Mouse (Mus musculus) embryonic facial prominence, embryonic 14.5 days (tissue): ENCODE results near the gene 6820408C15Rik. TPM values are rescaled to one million over a fixed set of nuclear protein-coding genes. Genes with fewer than 3 reads are reported as not detected.

Source experiments
- ATAC-seq: fragments of 200-750 bp; cut with Nextera tagmentation; 2 replicates; pipeline ENCODE4 v1.8.0; 2017; ENCODE audit warnings: low read depth, moderate number of reproducible peaks, moderate TSS enrichment
- DNase-seq: peaks from one replicate; pipeline ENCODE4 v3.0.0-alpha.2; 2015; ENCODE audit warnings: low spot score
- H3K27ac ChIP-seq: fragments of 300-500 bp; sonication (generic); replicated peaks from 2 replicates; pipeline ENCODE4 v1.5.1; 2014; ENCODE audit warnings: low read depth, mild to moderate bottlenecking, low read length, moderate library complexity
- H3K27me3 ChIP-seq: fragments of 300-500 bp; sonication (generic); replicated peaks from 2 replicates; pipeline ENCODE4 v1.6.1; 2014; ENCODE audit warnings: low read length; ENCODE audit not compliant: control insufficient read depth, insufficient read depth
- H3K36me3 ChIP-seq: fragments of 300-500 bp; sonication (generic); 2 replicates; pipeline ENCODE4 v1.6.1; 2014; ENCODE audit warnings: low read length, mixed read lengths; ENCODE audit not compliant: control insufficient read depth, insufficient read depth
- H3K4me1 ChIP-seq: fragments of 300-500 bp; sonication (generic); 2 replicates; pipeline ENCODE4 v1.6.1; 2014; ENCODE audit warnings: antibody characterized with exemption, low read length; ENCODE audit not compliant: control insufficient read depth, insufficient read depth
- H3K4me2 ChIP-seq: fragments of 300-500 bp; sonication (generic); 2 replicates; pipeline ENCODE4 v1.6.1; 2014; ENCODE audit warnings: low read depth, mild to moderate bottlenecking, low read length, moderate library complexity, mixed read lengths
- H3K4me3 ChIP-seq: fragments of 300-500 bp; sonication (generic); 2 replicates; pipeline ENCODE4 v1.5.1; 2014; ENCODE audit warnings: low read depth, mild to moderate bottlenecking, low read length
- H3K9ac ChIP-seq: fragments of 300-500 bp; sonication (generic); 2 replicates; pipeline ENCODE4 v1.6.1; 2014; ENCODE audit warnings: low read depth, mild to moderate bottlenecking, low read length, moderate library complexity, mixed read lengths
- H3K9me3 ChIP-seq: fragments of 300-500 bp; sonication (generic); 2 replicates; pipeline ENCODE4 v1.6.1; 2016; ENCODE audit warnings: low read length; ENCODE audit not compliant: control insufficient read depth
- WGBS: fragments of 180-500 bp; shearing (Covaris S2); extraction: QIAGEN DNeasy Blood & Tissue Kit; methylation state at CpG from one replicate; pipeline ENCODE4 v1.1.7; 2014; 5-methylcytosine and 5-hydroxymethylcytosine counted together
- polyA plus RNA-seq: library from polyadenylated mRNA; unstranded; fragments of >200 nt; fragmentation: Nextera tagmentation; extraction: Ambion mirVana; gene quantifications from 2 replicates; pipeline ENCODE4 v1.2.1, GENCODE M21; 2014

The 6820408C15Rik gene
- polyA plus RNA-seq, 1 experiment from 2014 or later, result 5.1 TPM

DNA sequence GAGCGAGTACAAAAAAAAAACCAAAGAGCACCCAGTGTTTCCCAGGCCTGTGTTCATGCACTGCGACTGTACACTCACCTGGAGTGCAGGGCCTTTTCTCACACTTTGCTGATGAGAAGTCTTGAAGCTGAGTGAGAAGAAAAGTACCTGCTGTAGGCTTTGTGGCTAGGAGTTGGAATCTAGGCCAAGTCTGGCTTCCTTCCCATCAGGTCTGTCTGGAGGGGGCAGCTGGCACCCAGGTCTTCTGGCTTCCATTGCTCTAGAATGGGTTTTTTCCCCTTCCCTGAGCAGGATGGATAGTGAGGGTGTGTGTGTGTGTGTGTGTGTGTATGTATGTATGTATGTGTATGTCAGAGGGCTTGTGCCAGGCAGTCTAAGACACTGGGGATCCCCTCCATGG, 24.4 kb downstream of the 6820408C15Rik start:
- Histone ChIP-seq H3K4me1 (0 out of 2 replicates have a peak, but pooled peaks cover 3% of the 10 kb centered on the region), H3K36me3 (no peaks in the 10 kb centered on the region), H3K9ac (no peak overlapping the region), H3K27me3 (no peaks in the 10 kb centered on the region), H3K4me2 (no peak overlapping the region), H3K27ac (no peak overlapping the region), H3K9me3 (no peaks in the 10 kb centered on the region), H3K4me3 (no peak overlapping the region)
- WGBS, result 81% methylated on average over 2 of the region's 2 CpGs
- ATAC-seq (no peak), DNase-seq (no peak)

DNA sequence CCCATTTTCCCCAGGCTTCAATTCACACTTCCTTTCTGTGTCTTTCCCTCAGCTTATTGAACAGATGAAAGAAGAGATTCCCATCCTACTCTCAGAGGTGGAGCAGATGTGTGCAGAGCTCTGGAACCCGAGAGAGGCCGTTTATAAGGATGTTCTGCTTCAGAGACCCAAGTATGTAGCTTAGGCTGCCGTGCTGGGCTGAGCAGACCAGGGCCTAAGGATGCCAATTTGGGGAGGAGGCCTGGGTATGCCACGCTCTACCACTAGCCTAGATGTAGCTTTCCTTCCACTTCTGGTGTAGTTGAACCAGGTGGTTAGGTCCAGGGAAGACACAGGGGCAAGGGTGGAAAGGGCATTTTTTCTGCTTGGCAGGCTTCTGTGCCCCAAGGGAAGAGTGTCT, 26.9 kb downstream of the 6820408C15Rik start:
- Histone ChIP-seq H3K27me3 (no peaks in the 10 kb centered on the region), H3K27ac (no peak overlapping the region), H3K36me3 (no peaks in the 10 kb centered on the region), H3K9ac (no peak overlapping the region), H3K4me1 (0 out of 2 replicates have a peak, but pooled peaks cover under 1% of the 10 kb centered on the region), H3K9me3 (no peaks in the 10 kb centered on the region), H3K4me2 (no peak overlapping the region), H3K4me3 (no peak overlapping the region)
- ATAC-seq, result no peak
- no peak for DNase-seq
- WGBS, result 70% methylated on average over 4 of the region's 4 CpGs

DNA sequence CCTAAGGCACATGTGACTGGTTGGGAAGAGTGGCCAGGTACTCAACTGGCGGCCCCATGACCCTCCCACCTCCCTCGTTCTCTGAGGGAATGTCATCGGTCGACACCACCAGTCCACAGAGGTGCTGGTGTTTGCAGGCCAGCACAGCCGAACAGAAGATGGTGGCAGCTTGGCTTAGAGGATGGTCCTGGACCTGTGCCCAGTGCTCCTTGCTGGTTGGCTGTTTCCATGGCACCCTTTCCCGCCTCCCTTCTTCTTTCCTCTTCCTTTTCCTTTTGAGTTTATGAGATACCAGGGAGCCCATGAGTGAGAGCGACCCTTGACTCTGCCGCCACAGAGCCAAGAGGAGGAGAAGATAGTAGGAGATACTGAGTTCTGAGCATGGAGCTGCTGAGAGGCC, 27.9 kb downstream of the 6820408C15Rik start:
- ATAC-seq (no peak), DNase-seq (no peak)
- no peaks in the 10 kb centered on the region for H3K36me3 ChIP-seq
- no peak overlapping the region for H3K4me3 ChIP-seq
- no peak overlapping the region for H3K27ac ChIP-seq
- H3K9me3 ChIP-seq, result no peaks in the 10 kb centered on the region
- no peak overlapping the region for H3K9ac ChIP-seq
- H3K4me1 ChIP-seq, result no peaks in the 10 kb centered on the region
- 90% methylated on average over 8 of the region's 8 CpGs for WGBS
- no peak overlapping the region for H3K4me2 ChIP-seq
- H3K27me3 ChIP-seq, result no peaks in the 10 kb centered on the region

DNA sequence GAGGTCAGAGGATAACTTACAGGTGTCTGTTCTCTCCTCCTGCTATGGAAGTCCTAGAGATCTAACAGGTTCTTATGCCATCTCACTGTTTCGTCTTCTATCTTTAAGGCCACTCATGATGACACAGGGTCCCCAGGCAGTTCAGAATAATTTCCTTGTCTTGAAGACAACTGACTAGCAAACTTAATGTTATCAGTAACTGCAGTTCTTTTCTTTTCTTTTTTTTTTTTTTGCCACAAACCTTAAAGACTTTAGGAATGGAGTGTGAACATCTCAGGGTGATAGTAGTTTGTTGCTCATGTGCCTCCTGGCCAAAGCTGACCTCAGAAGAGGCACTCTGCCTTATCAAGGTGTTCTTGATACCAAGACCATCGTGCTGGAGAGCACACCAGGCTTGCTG, 31.3 kb downstream of the 6820408C15Rik start:
- 55% methylated on average over 2 of the region's 2 CpGs for WGBS
- ATAC-seq, result no peak
- no peak overlapping the region for H3K27ac ChIP-seq
- no peaks in the 10 kb centered on the region for H3K9me3 ChIP-seq
- no peak for DNase-seq
- no peak overlapping the region for H3K4me2 ChIP-seq
- no peak overlapping the region for H3K9ac ChIP-seq
- no peaks in the 10 kb centered on the region for H3K36me3 ChIP-seq
- H3K4me1 ChIP-seq, result no peaks in the 10 kb centered on the region
- H3K27me3 ChIP-seq, result no peaks in the 10 kb centered on the region
- no peak overlapping the region for H3K4me3 ChIP-seq

DNA sequence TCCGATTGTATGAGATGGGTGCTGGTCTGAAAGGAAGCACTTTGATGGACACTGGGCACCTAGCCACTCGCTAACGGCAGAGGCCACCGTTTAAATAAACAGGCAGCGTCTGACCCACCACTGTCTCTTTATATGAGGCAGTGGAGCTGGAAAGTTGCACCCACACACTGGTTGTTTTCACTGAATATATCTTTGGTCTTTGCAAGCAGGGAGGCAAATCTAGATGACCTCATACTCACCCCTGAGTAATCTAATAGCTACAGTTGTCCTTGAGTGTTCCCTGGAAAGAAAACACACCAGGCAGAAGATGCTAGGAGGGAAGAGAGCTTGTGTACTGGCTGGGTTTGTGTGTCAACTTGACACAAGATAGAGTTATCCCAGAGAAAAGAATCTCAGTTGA, 32.1 kb downstream of the 6820408C15Rik start:
- no peak overlapping the region for H3K4me2 ChIP-seq
- H3K36me3 ChIP-seq, result no peaks in the 10 kb centered on the region
- DNase-seq (no peak), ATAC-seq (no peak)
- no peak overlapping the region for H3K27ac ChIP-seq
- H3K4me3 ChIP-seq, result no peak overlapping the region
- H3K27me3 ChIP-seq, result no peaks in the 10 kb centered on the region
- no peaks in the 10 kb centered on the region for H3K4me1 ChIP-seq
- WGBS, result 36% methylated on average over 5 of the region's 5 CpGs
- no peaks in the 10 kb centered on the region for H3K9me3 ChIP-seq
- H3K9ac ChIP-seq, result no peak overlapping the region

DNA sequence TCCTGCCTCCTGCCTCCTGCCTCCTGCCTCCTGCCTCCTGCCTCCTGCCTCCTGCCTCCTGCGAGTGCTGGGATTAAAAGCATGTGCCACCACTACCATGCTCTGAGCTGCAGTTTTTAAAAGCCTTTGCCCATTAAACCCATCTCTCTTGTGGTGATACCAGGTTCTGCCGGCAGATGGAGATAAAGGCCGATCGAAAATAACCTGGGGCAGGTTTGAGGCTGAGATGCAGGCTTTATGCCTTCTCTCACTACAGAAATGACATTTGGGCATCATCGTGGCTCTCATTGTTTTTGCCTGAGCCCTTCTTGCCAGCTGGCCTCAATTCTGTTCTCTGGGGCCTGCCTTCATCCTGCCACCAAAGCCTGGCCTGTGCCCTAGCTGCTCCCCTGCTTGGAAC, 34.9 kb downstream of the 6820408C15Rik start:
- peak; percentile 45 for DNase-seq
- Histone ChIP-seq H3K4me1 (no peaks in the 10 kb centered on the region), H3K9me3 (no peaks in the 10 kb centered on the region), H3K4me3 (no peak overlapping the region), H3K4me2 (no peak overlapping the region), H3K36me3 (no peaks in the 10 kb centered on the region), H3K9ac (no peak overlapping the region), H3K27ac (no peak overlapping the region), H3K27me3 (no peaks in the 10 kb centered on the region)
- no peak for ATAC-seq
- 3% methylated on average over 5 of the region's 5 CpGs for WGBS

DNA sequence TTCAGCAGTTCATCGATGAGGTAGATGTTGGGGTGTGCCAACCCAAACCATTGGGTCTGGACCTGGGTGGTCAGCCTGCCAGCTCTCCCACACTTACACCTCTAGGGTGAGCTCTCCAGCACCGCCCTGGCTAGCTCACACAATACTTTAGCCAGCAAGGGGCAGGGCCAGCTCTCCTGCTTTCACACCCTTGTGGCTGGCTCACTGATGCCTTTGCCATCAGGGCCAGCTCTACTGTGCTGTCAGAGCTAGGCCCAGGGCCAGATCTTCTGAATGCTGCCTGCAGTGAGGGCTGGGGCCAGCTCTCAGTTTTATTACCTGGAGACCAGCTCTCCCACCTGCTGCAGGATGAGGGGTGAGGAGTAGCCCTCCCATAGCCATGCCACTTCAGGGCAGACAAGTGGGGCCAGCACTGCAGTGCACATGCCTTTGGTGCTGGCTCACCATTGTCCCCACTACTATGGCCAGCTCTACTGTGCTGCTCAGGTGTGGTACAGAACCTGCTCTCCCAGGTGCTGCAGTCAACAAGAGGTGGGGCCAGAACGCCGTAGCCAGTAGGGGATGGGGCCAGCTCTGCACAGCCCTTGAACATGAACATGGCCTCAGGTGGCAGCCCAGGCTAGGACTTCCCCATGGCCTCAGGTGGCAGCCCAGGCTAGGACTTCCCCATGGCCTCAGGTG, 36.9 kb downstream of the 6820408C15Rik start:
- Histone ChIP-seq H3K9ac (no peak overlapping the region), H3K27me3 (no peaks in the 10 kb centered on the region), H3K9me3 (no peaks in the 10 kb centered on the region), H3K36me3 (no peaks in the 10 kb centered on the region), H3K4me2 (no peak overlapping the region), H3K4me3 (no peak overlapping the region), H3K4me1 (no peaks in the 10 kb centered on the region), H3K27ac (no peak overlapping the region)
- WGBS, result 63% methylated on average over 4 of the region's 4 CpGs
- ATAC-seq, result no peak
- no peak for DNase-seq

DNA sequence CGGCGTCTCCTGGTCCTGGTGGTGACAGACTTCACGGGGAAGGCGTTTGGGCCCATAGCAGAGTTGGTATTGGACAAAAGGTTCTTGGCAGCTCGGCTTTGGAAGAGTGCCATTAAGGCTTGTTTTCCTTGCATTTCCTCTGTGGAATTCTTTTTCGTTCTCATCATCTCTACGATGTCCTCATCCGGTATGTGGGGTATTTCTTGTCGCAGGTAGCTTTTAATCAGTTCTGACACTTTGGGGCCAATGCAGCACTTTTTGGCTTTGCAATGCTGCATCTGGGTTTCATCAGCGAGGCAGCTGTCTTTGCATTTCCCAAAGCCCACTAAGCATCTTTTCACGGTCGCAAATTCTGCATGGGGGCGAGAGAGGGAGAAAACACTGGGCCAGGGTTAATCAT, 43.9 kb downstream of the 6820408C15Rik start:
- no peak overlapping the region for H3K4me3 ChIP-seq
- H3K36me3 ChIP-seq, result no peaks in the 10 kb centered on the region
- no peaks in the 10 kb centered on the region for H3K9me3 ChIP-seq
- WGBS, result 45% methylated on average over 13 of the region's 13 CpGs
- peaks cover 4% of the 10 kb centered on the region; the same call in 1 of the 2 replicates for H3K4me1 ChIP-seq
- ATAC-seq, result no peak
- H3K27me3 ChIP-seq, result no peaks in the 10 kb centered on the region
- no peak overlapping the region for H3K4me2 ChIP-seq
- no peak overlapping the region for H3K27ac ChIP-seq
- H3K9ac ChIP-seq, result no peak overlapping the region
- peak; percentile 53 for DNase-seq

DNA sequence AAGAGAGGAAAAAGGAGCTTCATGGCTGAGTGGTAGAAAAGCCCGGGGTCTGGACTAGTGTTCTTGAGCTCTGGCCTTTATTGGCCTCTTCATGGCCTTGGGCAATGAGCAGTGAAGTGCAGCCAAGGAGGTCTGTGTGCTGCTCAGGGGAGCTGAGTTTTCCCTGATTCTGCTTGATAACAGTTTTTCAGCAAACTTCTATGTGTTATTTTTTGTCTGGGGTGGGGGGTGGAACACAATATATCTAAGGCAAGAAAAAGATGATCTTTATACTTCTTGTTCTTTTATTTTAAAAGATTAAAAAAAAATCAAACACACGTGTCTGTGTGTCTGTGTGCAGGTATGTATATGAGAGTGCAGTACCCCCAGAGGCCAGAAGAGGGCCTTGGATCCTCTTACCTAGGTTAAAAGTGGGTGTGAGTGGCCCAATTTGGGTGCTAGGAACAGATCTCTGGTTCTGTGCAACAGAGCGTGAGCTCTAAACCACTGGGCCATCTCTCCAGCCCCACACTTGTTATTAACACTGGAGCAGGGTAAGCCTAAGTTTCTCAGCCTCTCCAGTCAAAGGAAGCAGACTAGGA, 49.3 kb downstream of the 6820408C15Rik start, which contains the start of gene Defb23:
Defb23 (minus strand) TSS at position 51 of the 581 bp plus-strand sequence.
- Histone ChIP-seq H3K27ac (no peak within 1 kb of the TSS), H3K9me3 (no peaks in the 10 kb centered on the region), H3K36me3 (no peaks in the 10 kb centered on the region), H3K9ac (no peak within 1 kb of the TSS), H3K27me3 (no peaks in the 10 kb centered on the region), H3K4me3 (no peak within 1 kb of the TSS), H3K4me1 (no peaks in the 10 kb centered on the region), H3K4me2 (no peak within 1 kb of the TSS)
- DNase-seq, result no peak
- 82% methylated on average over 3 of the region's 3 CpGs for WGBS
- no peak for ATAC-seq
